Mouse (Mus musculus): ENCODE measurements at regions not wholly inside any gene's neighbourhood (a gene's known extent, or its start where the extent isn't known, plus 50 kb on each side); places are given as distances from the start of the nearest gene placed in this dataset.
A peak's percentile ranks its signal among the peaks of the same experiment; 100 is the strongest.

- DNase-seq: no peak
- intact Hi-C loops (cut with DNase I): no loop called here
Observed at GRCm38 (mm10) chrX:164878336-164878735, 101.8 kb downstream of the Mospd2 start.

- intact Hi-C loops (cut with DNase I): no loop called here
- DNase-seq: no peak
Observed at GRCm38 (mm10) chrX:164840393-164840792, 139.8 kb downstream of the Mospd2 start.

GRCm38 (mm10) chrX:164820906-164821305, 159.3 kb downstream of the Mospd2 start:
- DNase-seq: no peak
- intact Hi-C loops (cut with DNase I): no loop called here

DNA sequence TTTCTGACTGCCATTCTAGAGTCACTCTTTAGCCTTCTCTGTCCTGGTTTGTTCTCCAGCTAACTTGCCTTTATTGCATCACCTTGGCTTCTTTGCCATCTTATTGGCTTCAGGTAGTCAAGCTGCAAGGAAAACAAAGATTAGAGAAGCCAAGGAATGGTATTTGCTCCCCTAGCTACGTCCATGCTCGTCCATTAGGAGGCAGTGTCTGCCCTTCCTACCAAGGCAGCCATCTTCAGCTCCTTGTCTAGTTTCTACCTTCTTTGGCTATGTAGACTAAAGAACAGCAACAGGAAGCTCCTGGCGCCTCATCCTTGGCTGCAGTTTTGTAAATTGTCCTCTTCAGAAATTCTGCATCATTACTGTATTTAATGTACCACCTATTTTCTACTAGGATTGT, 192.9 kb downstream of the Mospd2 start:
- peak in 1 of 2 experiments; percentile 3 for DNase-seq

GRCm38 (mm10) chrX:164764919-164765318, 215.3 kb downstream of the Mospd2 start:
- DNase-seq: no peak
- intact Hi-C loops (cut with DNase I): no loop called here

More for the DNA sequence above, 192.9 kb downstream of the Mospd2 start:
- intact Hi-C loops (cut with DNase I): no loop called here

DNA sequence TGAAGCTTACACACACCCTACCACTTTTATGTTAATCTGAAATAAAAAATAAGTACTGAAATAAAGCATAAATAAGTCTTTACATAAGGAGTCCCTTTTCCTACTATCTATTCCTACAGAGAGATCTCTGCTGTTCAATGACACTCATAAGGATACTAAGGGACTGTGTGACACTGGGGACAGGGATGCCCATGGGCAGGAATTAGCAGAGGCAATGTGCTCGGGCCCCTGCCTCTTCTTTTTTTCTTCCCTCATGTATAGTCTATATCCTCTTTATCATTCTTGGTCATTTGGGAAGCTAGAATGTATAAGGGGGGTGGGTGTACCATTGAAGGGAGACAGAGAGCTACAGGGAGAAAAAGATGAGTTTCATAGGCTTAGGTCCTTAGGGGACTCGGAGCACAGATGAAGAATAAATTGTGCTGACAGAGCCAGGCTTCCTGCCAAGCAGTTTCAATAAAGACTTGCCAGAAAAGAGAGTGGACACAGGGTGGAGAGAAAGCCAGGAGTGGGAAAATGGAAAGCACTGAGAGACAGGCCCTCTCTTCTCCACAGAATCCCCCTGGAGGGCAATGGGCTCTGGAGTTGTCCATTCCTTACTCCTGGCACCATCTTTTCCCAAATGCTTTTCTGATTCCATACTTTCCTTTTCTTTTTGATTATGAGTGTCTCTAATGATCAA, 216.3 kb downstream of the Mospd2 start:
- peak; percentile 1 to 21 for DNase-seq

GRCm38 (mm10) chrX:164745552-164746217, 234.5 kb downstream of the Mospd2 start:
- intact Hi-C loops (cut with DNase I): no loop called here
- no peak for DNase-seq

More for the DNA sequence above, 216.3 kb downstream of the Mospd2 start:
- intact Hi-C loops (cut with DNase I): no loop called here

All from heart, postnatal 14 days (tissue).